Mouse (Mus musculus) thymus, adult 2 months (tissue): ENCODE measurements around the gene Cacnb2.

Source experiments
- CTCF ChIP-seq: fragments of 200-500 bp; IDR thresholded peaks from 2 replicates; pipeline ENCODE4 v1.5.1; 2012; ENCODE audit warnings: mild to moderate bottlenecking, control low read depth, low read length, moderate library complexity, borderline replicate concordance; ENCODE audit not compliant: control insufficient read depth, poor library complexity, insufficient read depth; ENCODE audit errors: extremely low read depth
- POLR2A ChIP-seq: fragments of 200-500 bp; IDR thresholded peaks from 2 replicates; pipeline ENCODE4 v1.6.1; 2012; ENCODE audit warnings: mild to moderate bottlenecking, low read length, control low read depth, moderate library complexity; ENCODE audit not compliant: control insufficient read depth, poor library complexity, insufficient read depth; ENCODE audit errors: extremely low read depth

DNA sequence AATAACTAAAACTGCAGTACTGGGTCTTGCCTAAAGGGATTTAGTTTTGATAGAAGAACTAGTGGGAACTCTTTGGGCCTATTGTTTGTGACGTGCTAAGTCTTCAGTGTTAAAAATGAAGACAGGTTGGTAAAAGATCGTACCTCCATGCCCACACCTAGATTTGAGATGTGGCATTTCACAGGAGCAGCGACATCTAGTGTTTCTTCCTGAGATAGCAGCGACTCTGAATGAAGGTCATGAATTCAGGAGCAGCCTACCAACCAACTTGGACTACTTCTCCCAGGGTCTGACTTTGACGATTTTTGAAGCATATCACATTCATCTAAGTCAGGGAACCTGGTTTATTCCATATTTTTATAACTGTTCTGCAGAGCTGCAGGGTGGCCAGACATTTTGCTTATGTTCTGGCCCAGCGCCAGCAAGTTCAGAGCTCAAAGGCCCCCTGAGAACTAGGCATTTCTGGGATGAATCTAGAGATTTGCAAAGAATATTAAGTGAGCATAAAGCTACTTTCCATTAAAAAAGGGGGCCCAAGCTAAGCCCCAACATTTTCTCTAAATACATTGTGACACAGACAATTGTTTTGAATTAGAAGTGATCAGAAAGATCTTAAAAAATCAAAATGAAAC, 74.1 kb downstream of the Cacnb2 start:
- TF ChIP-seq POLR2A (no peak), CTCF (no peak)
